Mouse (Mus musculus) kidney, embryonic 16.5 days (tissue): ENCODE measurements around the gene Rack1. TPM values are rescaled to one million over a fixed set of nuclear protein-coding genes. Genes with fewer than 3 reads are reported as not detected.
"Not testable (repeated sequence)": the region's sequence is repeated elsewhere in the genome, so short reads cannot be mapped to it uniquely, and the experiment has no call there.

ENCODE experiments used
- ATAC-seq: fragments of 200-750 bp; cut with Nextera tagmentation; 2 replicates; pipeline ENCODE4 v1.8.0; 2017; ENCODE audit warnings: moderate TSS enrichment; ENCODE audit not compliant: low FRiP score, low TSS enrichment
- H3K27ac ChIP-seq: fragments of 300-500 bp; sonication (generic); 2 replicates; pipeline ENCODE4 v1.5.1; 2014; ENCODE audit warnings: low read length
- H3K27me3 ChIP-seq: fragments of 300-500 bp; sonication (generic); 2 replicates; pipeline ENCODE4 v1.6.1; 2014; ENCODE audit warnings: low read length, control low read depth, mixed read lengths; ENCODE audit not compliant: insufficient read depth
- H3K36me3 ChIP-seq: fragments of 300-500 bp; sonication (generic); 2 replicates; pipeline ENCODE4 v1.6.1; 2014; ENCODE audit warnings: low read length, control low read depth, mixed read lengths; ENCODE audit not compliant: insufficient read depth
- H3K4me1 ChIP-seq: fragments of 300-500 bp; sonication (generic); 2 replicates; pipeline ENCODE4 v1.6.1; 2014; ENCODE audit warnings: low read length, control low read depth, mixed read lengths; ENCODE audit not compliant: insufficient read depth
- H3K4me2 ChIP-seq: fragments of 300-500 bp; sonication (generic); replicated peaks from 2 replicates; pipeline ENCODE4 v1.6.1; 2014; ENCODE audit warnings: low read depth, low read length
- H3K4me3 ChIP-seq: fragments of 300-500 bp; sonication (generic); 2 replicates; pipeline ENCODE4 v1.5.1; 2014; ENCODE audit warnings: mild to moderate bottlenecking, low read length
- H3K9ac ChIP-seq: fragments of 300-500 bp; sonication (generic); replicated peaks from 2 replicates; pipeline ENCODE4 v1.6.1; 2014; ENCODE audit warnings: low read length
- H3K9me3 ChIP-seq: fragments of 300-500 bp; sonication (generic); 2 replicates; pipeline ENCODE4 v1.6.1; 2016; ENCODE audit warnings: low read length, control low read depth
- WGBS: fragments of 180-500 bp; shearing (Covaris S2); extraction: QIAGEN DNeasy Blood & Tissue Kit; methylation state at CpG from one replicate; pipeline ENCODE4 v1.1.7; 2014; 5-methylcytosine and 5-hydroxymethylcytosine counted together
- polyA plus RNA-seq: library from polyadenylated mRNA; unstranded; fragments of >200 nt; fragmentation: Nextera tagmentation; extraction: Ambion mirVana; gene quantifications from 2 replicates; pipeline ENCODE4 v1.2.1, GENCODE M21; 2015

Rack1 gene
- polyA plus RNA-seq, 1 experiment from 2014 or later, result 712 TPM

GRCm38 (mm10) chr11:48816281-48816781 is 16.2 kb downstream of the Rack1 start:
- H3K36me3 ChIP-seq, result peaks cover 19% of the 10 kb centered on the region
- H3K9ac ChIP-seq, result peak overlapping the region; percentile 91
- H3K4me3 ChIP-seq, result peak overlapping the region; percentile 83
- H3K27ac ChIP-seq, result peak overlapping the region; percentile 76
- H3K4me1 ChIP-seq, result peaks cover 23% of the 10 kb centered on the region
- WGBS, result 1% methylated on average over 21 of the region's 23 CpGs
- H3K27me3 ChIP-seq, result no peaks in the 10 kb centered on the region
- no peaks in the 10 kb centered on the region for H3K9me3 ChIP-seq
- peak overlapping the region; percentile 89 for H3K4me2 ChIP-seq
- ATAC-seq, result peak; percentile 55

- WGBS, result under 1% methylated on average over 74 of the region's 77 CpGs
- H3K9me3 ChIP-seq, result no peaks in the 10 kb centered on the region
- H3K4me1 ChIP-seq, result peaks cover 23% of the 10 kb centered on the region
- H3K4me3 ChIP-seq, result peak within 1 kb of the TSS; percentile 83
- ATAC-seq, result peak; percentile 96
- H3K9ac ChIP-seq, result peak within 1 kb of the TSS; percentile 91
- peak within 1 kb of the TSS; percentile 97 for H3K27ac ChIP-seq
- H3K27me3 ChIP-seq, result no peaks in the 10 kb centered on the region
- peaks cover 12% of the 10 kb centered on the region; the same call in 1 of the 2 replicates for H3K36me3 ChIP-seq
- H3K4me2 ChIP-seq, result peak within 1 kb of the TSS; percentile 89
Observed at GRCm38 (mm10) chr11:48816800-48817665, 16.9 kb downstream of the Rack1 start, which contains the start of gene Trim41. TSS of gene Trim41 (minus strand) at chr11:48817353.

- Histone ChIP-seq H3K4me3 (peak overlapping the region; percentile 83), H3K27me3 (no peaks in the 10 kb centered on the region), H3K9ac (peak overlapping the region; percentile 91), H3K27ac (peak overlapping the region; percentile 97), H3K9me3 (no peaks in the 10 kb centered on the region), H3K36me3 (peaks cover 4% of the 10 kb centered on the region; the same call in 1 of the 2 replicates), H3K4me1 (peaks cover 23% of the 10 kb centered on the region), H3K4me2 (peak overlapping the region; percentile 87)
- ATAC-seq, result no peak
- WGBS, result 3% methylated on average over 9 of the region's 9 CpGs
Observed at GRCm38 (mm10) chr11:48817794-48818193, 17.7 kb downstream of the Rack1 start.

GRCm38 (mm10) chr11:48818346-48818745 is 18.2 kb downstream of the Rack1 start:
- Histone ChIP-seq H3K9ac (peak overlapping the region; percentile 67), H3K9me3 (no peaks in the 10 kb centered on the region), H3K4me2 (peak overlapping the region; percentile 87), H3K36me3 (no peaks in the 10 kb centered on the region; the same call in 1 of the 2 replicates), H3K4me1 (peaks cover 26% of the 10 kb centered on the region), H3K27ac (peak overlapping the region; percentile 97; the same call in 1 of the 2 replicates), H3K27me3 (no peaks in the 10 kb centered on the region), H3K4me3 (peak overlapping the region; percentile 83)
- ATAC-seq, result no peak
- WGBS, result under 1% methylated on average over 16 of the region's 16 CpGs

GRCm38 (mm10) chr11:48819614-48820307 is 19.6 kb downstream of the Rack1 start:
- Histone ChIP-seq H3K4me2 (no peak overlapping the region), H3K36me3 (no peaks in the 10 kb centered on the region), H3K4me1 (peaks cover 25% of the 10 kb centered on the region), H3K27me3 (peaks cover 3% of the 10 kb centered on the region; the same call in 1 of the 2 replicates), H3K9me3 (no peaks in the 10 kb centered on the region), H3K4me3 (no peak overlapping the region), H3K9ac (no peak overlapping the region), H3K27ac (no peak overlapping the region)
- no peak for ATAC-seq
- WGBS, result 75% methylated on average over 7 of the region's 7 CpGs

GRCm38 (mm10) chr11:48820308-48820674 is 20.2 kb downstream of the Rack1 start:
- no peak overlapping the region for H3K27ac ChIP-seq
- H3K4me2 ChIP-seq, result no peak overlapping the region
- H3K9me3 ChIP-seq, result no peaks in the 10 kb centered on the region
- peaks cover 6% of the 10 kb centered on the region; the same call in 1 of the 2 replicates for H3K27me3 ChIP-seq
- H3K4me3 ChIP-seq, result no peak overlapping the region
- peaks cover 20% of the 10 kb centered on the region for H3K4me1 ChIP-seq
- H3K36me3 ChIP-seq, result no peaks in the 10 kb centered on the region
- no peak overlapping the region for H3K9ac ChIP-seq
- ATAC-seq, result no peak

- H3K4me3 ChIP-seq, H3K27me3 ChIP-seq, H3K9me3 ChIP-seq, H3K36me3 ChIP-seq, H3K4me2 ChIP-seq, H3K4me1 ChIP-seq, H3K27ac ChIP-seq, H3K9ac ChIP-seq, ATAC-seq: not testable (repeated sequence)
- 86% methylated on average over 14 of the region's 14 CpGs for WGBS
Observed at GRCm38 (mm10) chr11:48821299-48821698, 21.2 kb downstream of the Rack1 start.

- H3K27me3 ChIP-seq, result peaks cover 6% of the 10 kb centered on the region; the same call in 1 of the 2 replicates
- H3K27ac ChIP-seq, result no peak overlapping the region
- no peaks in the 10 kb centered on the region for H3K9me3 ChIP-seq
- H3K36me3 ChIP-seq, result no peaks in the 10 kb centered on the region
- H3K4me3 ChIP-seq, result peak overlapping the region; percentile 52
- H3K4me1 ChIP-seq, result peaks cover 10% of the 10 kb centered on the region
- WGBS, result 37% methylated on average over 14 of the region's 14 CpGs
- no peak overlapping the region for H3K9ac ChIP-seq
- H3K4me2 ChIP-seq, result peak overlapping the region; percentile 74
- no peak for ATAC-seq
Observed at GRCm38 (mm10) chr11:48822768-48823512, 22.8 kb downstream of the Rack1 start.

GRCm38 (mm10) chr11:48823536-48823972 is 23.4 kb downstream of the Rack1 start:
- H3K4me3 ChIP-seq, result peak overlapping the region; percentile 52
- peak overlapping the region; percentile 54 for H3K9ac ChIP-seq
- WGBS, result under 1% methylated on average over 15 of the region's 15 CpGs
- H3K4me1 ChIP-seq, result peaks cover 10% of the 10 kb centered on the region
- no peaks in the 10 kb centered on the region for H3K9me3 ChIP-seq
- H3K36me3 ChIP-seq, result no peaks in the 10 kb centered on the region
- ATAC-seq, result no peak
- peak overlapping the region; percentile 74 for H3K4me2 ChIP-seq
- H3K27me3 ChIP-seq, result peaks cover 6% of the 10 kb centered on the region; the same call in 1 of the 2 replicates
- H3K27ac ChIP-seq, result no peak overlapping the region
